Mouse (Mus musculus): ENCODE data around the gene Gdap1l1.
A peak's percentile ranks its signal among the peaks of the same experiment; 100 is the strongest.
"Not testable (repeated sequence)": the region's sequence is repeated elsewhere in the genome, so short reads cannot be mapped to it uniquely, and the experiment has no call there.

The Gdap1l1 gene

DNA sequence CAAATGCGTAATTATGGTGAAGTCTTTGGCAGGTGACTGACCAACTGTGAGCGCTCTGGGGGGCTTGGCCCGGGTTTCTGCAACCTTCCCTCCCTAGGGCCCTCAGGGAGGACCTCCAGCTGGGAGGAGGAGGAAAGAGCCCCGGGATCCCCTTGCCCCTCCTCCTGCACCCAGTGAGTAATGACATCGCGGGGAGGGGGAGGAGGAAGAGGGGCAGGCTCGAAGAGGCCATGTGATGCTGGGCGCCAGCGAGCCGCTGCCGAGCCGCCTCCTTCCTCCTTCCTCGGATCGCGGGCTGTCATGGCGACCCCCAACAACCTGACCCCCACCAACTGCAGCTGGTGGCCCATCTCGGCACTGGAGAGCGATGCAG lies at the start of gene Gdap1l1:
Gdap1l1 (plus strand) TSS at position 231 of the 373 bp plus-strand sequence.
- DNase-seq: no peak

DNA sequence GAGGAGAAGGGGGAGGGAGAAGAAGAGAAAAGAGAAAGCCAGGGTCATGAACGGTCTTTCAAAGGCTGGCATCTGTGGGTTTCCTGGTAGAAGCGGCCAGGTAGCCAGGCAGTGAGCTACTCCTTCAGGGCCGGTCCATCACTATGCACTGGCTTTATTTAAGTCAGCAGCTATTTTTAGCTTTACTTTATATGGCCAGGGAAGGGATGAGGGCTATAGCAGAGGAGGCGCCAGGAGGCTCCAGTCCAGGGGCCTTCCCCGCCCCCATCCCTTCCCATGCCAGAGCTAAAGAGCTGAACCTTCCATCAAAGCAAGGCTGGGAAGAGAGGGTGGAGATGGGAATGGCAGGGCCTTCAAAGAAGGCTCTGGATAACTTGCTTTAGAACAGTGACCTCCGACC lies 45.8 kb upstream of the Gdap1l1 start:
- no peak for DNase-seq

- no peak for DNase-seq
Observed at GRCm38 (mm10) chr2:163393241-163393640, 45.0 kb upstream of the Gdap1l1 start.

DNA sequence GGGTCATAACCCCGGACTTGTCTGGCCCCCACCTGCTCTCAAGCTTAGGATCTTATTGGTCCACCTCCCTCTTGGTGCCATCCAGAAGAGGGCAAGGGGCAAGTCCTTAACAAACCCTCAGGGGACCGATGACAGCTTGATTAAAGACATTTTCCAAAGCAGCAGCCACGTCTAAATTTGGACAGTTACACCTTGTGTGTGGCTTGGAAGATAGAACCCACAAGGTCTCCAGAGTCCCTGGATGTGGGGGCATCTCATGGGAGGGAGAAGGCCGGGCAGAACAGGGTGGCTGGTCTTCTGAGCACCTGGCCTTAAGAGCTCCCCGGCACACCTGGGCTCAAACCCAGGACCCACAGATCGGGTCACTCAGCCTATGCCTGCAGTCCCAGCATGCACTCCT lies 44.3 kb upstream of the Gdap1l1 start:
- no peak for DNase-seq

- no peak for DNase-seq
Observed at GRCm38 (mm10) chr2:163394977-163395376, 43.3 kb upstream of the Gdap1l1 start.

GRCm38 (mm10) chr2:163397071-163397470 lies 41.2 kb upstream of the Gdap1l1 start:
- DNase-seq: no peak

- DNase-seq: no peak
Observed at GRCm38 (mm10) chr2:163397905-163398304, 40.4 kb upstream of the Gdap1l1 start, which contains the start of gene Jph2. Jph2 (minus strand) TSS chr2:163397993.

- DNase-seq: no peak
Observed at GRCm38 (mm10) chr2:163398770-163399169, 39.5 kb upstream of the Gdap1l1 start.

DNA sequence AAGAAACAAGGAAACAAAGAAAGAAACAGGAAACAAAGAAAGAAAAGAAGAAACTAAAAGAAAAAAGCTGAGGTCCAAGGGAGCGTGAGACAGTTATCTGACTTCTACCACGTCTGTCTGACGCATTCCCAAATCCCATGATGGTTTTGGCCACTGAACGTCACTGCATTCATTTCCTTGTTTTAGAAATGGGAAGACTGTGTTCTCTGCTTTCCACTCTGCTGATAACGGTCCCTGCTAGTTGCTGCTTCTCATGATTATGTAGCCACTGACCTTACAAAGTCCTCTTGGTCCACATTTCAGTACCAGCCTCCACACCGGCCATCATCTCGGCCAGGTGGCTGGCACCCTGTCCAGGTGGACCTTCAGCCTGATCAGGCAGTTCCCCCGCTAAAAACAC lies 39.1 kb upstream of the Gdap1l1 start:
- DNase-seq: no peak

- peak; percentile 79 for DNase-seq
Observed at GRCm38 (mm10) chr2:163401221-163401620, 37.1 kb upstream of the Gdap1l1 start.

- DNase-seq: no peak
Observed at GRCm38 (mm10) chr2:163404037-163404815, 34.0 kb upstream of the Gdap1l1 start.

GRCm38 (mm10) chr2:163410211-163410610 lies 28.1 kb upstream of the Gdap1l1 start:
- no peak for DNase-seq

DNA sequence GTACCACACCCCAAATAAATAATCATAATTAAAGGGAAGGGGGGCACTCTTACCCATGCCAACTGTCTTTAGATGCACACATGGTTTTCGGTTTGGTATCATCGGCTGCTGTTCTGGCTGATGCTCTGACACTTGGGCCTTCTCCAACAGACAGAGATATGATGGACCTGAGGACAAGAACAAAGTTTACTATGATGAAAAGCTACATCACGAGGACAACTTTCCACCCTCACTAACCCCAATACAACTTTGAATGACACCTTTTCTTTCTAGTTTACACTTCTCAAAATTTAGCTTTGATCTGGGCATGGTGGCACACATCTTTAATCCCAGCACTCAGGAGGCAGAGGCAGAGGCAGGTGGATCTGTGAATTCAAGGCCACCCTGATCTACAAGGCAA lies 26.9 kb upstream of the Gdap1l1 start:
- not testable (repeated sequence) for DNase-seq

DNA sequence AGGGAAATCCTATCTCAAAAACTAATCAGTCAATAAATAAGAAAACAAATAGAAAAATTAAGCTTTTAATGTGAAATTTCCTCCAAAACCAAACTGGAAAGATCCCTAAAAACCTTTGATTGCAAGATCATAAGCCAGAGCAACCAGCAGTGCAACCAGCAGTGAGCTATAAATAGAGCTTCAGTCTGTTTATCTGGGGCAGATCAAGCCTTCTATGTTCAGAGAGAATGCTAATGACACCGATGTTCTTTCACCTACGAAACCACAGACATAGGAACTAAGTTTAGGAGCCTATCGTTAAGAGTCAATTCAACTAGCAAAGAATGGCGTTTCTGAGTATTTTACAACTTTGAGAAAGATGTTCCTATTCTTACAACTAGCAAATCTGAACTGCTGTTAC lies 26.4 kb upstream of the Gdap1l1 start:
- DNase-seq: no peak

DNA sequence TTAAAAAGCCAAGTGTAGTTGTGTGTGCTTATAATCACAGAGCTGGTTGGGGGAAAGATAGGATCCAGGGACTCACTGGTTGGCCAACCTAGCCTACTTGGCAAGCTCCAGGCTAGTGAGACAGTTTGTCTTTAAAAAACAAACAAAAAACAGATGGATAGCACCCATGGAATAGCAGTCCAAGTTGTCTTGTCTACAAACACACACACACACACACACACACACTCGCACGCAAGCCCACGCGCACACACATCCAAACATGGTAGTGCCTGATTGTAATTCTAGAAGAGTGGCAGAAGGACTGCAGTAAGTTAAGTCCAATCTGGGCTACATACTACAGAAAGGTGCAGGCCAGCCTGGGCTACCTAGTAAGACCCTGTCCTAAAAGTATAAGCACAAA lies 25.9 kb upstream of the Gdap1l1 start:
- no peak for DNase-seq

DNA sequence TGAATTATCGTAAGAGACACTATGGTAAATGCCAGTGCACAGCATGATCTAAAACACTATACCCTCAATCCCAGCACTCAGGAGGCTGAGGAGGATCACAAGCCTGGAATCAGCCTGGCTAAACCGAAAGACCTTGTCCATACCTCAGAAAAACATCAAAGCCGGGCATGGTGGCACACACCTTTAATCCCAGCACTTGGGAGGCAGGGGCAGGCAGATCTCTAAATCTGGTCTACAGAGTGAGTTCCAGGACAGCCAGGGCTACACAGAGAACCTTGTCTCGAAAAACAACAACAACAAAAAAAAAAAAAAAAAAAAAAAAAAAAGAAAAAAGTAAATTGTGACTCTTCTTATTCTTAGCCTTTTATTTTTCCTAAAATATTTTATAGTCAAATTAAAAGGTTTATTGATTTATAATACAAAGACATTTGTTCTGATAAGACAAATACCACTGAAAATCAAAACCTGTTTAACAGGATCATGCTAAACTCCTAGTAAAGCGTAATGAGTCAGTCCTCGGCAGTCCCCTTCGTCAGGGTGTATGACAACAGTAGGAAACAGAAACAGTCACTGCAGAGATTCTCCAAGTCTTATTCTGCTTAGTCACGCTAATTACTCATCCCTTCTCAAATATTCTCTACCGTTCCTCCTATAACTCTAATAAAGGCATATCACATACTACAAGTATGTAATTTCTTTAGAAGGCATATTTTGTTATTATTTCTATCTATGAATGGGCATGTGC lies 25.3 kb upstream of the Gdap1l1 start:
- DNase-seq: no peak

DNA sequence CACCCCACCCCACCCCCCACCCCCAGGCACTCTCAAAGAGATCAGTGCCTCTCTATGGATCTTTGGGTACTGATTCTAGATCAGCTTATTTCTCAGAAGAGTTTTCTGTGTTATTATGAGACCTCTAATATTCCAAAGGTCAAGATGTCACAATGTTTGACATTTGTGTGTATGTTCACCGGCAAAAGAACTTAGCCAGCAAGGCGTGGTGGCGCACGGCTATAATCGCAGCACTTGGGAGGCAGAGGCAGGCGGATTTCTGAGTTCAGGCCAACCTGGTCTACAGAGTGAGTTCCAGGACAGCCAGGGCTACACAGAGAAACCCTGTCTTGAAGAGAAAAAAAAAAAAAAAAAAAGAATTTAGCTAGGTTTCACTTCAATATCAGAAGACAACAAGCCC lies 21.2 kb upstream of the Gdap1l1 start:
- DNase-seq: no peak

DNA sequence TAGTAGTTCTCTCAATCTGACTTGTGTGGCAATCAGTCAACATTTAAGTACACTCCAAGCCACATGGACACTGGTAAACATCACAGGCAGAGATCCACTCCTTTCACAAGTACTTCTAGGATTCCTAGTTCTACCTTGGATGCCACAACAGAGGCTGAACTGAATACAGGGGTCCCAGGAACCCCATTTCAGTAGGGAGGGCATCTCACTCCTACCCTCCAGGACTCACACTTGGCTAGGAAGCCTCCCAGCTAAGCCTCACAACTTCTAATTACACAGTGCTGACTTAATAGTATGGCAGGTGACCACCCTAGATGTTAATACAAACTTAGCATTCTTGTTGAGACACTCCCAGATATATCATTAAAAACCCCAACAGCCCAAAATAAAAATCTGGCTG lies 20.4 kb upstream of the Gdap1l1 start:
- no peak for DNase-seq

GRCm38 (mm10) chr2:163418841-163419345 lies 19.4 kb upstream of the Gdap1l1 start:
- DNase-seq: peak; percentile 65

GRCm38 (mm10) chr2:163419346-163420045 lies 18.8 kb upstream of the Gdap1l1 start:
- DNase-seq: peak; percentile 99

DNA sequence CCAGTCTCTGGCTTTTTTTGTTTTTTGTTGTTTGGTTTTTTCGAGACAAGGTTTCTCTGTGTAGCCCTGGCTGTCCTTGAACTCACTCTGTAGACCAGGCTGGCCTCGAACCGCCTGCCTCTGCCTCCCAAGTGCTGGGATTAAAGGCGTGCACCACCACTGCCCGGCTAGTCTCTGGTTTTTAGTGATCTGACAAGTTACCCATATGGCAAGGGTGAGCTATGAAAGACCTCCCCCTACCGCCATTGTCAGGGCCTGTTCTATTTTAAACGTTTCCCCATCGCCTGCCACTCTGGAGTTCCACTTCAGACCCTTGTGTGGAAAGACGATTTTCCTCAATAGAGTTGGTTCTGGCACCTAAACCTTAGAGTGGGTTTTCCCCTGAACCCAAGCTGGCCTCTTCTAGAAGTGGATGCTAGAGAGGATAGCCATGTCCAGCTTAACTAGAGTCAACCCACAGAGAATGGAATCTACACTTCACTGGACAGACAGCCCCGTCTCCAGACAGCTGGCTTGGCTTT lies 17.9 kb upstream of the Gdap1l1 start:
- DNase-seq: no peak

GRCm38 (mm10) chr2:163422895-163423660 lies 15.2 kb upstream of the Gdap1l1 start:
- DNase-seq: no peak

All from liver (tissue).